Mouse (Mus musculus): ENCODE results near the gene Trip10.
"Not testable (repeated sequence)": the region's sequence is repeated elsewhere in the genome, so short reads cannot be mapped to it uniquely, and the experiment has no call there.

The Trip10 gene

DNA sequence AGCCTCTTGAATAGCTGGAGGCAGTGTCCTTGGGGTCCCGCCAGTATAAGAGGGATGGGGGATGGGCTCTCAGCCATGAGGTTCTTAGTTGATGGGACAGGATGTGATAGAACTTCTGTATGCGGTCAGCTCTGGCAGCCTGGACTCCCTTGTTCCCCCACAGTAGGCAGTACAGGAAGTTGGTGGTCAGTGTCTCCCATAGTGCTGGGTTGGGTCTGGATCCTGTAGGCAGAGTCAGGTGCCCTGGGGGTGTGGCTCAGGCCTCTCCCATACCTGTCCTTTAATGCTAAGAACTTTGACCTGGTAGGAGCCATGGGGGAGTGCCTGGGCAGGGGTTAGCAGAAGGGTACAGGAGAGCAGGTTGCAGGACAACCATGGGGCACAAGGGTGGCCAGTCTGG, 14.9 kb downstream of the Trip10 start:
- no peak for DNase-seq (ENCODE audit: low read depth)

DNA sequence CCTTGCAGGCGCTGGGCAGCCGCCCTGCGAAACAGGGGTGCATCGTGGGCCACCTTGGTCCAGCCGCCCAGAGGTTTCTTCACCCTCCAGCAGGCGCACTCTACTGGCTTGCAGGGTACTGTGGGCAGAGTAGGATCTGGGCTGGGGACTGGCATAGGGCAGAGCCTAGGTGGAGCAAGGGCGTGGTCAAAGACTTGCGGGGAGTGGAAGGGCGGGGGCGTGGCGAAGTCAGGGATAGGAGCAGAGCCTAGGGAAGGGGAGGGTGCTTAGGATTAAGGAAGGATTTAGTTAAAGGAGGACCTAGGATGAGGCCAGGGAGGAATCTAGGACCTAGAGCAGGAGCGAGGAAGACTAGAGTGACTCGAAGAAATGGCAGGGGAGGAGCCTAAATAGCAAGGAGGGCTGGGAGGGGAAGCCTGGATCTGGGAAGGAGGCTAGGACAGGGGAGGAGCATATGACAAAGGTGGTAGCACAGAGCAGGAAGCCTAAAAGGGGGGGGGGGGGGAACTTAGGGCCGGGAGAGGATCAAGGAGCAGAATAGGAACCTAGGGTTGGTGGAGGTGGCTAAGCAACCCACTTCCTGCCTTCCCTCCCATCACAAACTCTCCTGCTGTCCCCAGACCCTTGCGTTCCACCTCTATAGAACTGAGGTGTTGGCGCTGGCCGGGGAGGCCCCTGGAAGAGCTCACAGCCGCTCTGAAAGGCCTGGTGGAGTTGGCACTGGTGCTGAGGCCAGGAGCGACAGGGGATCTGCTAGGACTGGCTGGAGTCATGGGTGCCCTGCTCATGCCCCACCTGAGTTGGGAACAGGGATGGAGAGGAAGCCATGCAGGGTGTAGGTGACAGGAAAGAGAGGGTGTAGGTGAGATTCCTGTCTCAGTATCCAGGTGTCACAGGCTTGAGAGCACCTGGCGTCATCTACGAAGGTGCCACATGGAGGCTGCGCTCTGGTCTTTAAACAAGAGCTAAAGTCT, 16.0 kb downstream of the Trip10 start:
- no peak for DNase-seq (ENCODE audit: low read depth)

DNA sequence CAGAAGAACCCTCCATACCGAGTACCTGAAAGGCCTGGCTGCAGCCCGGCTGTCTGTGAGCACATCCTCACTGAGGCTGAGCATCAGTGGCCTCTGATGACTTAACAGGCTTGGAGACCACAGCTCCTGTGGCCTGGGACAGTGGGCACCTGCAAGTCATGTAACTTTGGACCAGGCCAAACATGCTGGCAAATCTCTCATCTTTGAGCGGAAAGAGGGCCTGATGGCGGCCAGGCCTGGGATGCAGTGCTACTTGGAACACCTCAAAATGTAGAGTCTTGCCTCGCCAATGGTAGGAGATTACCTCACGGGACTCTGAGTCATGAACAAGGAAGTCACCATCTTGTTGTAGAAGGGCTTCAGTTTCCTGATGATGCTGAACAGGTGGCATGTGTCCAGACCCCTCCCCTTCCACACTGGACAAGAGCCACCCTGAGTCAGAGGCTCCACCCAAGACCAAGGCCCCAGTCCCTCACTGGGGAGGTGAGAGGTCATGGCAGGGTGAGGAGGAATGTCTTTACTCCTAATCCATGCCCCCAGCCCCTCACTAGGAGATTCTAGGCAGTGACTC, 18.4 kb downstream of the Trip10 start:
- no peak for DNase-seq (ENCODE audit: low read depth)

DNA sequence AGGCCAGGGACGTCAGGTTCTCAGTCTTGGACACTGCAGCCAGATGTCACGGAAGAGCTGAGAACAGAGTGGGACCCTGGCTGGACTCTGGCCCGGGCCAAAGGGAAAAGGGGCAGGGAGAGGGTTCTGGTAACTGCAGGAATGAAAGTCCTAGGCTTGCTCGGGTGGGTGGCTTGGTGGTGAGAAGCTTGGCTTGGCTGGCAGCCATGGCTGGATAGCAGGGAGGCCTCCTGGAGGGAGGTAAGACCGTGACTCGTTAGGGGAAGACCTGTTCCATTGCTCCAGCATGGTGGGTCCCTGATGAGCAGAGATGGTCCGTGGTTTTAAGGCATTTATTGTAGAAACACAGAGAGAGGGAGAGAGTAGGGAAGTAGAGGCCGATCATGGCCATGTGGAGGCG, 22.0 kb downstream of the Trip10 start:
- no peak for DNase-seq (ENCODE audit: low read depth)

DNA sequence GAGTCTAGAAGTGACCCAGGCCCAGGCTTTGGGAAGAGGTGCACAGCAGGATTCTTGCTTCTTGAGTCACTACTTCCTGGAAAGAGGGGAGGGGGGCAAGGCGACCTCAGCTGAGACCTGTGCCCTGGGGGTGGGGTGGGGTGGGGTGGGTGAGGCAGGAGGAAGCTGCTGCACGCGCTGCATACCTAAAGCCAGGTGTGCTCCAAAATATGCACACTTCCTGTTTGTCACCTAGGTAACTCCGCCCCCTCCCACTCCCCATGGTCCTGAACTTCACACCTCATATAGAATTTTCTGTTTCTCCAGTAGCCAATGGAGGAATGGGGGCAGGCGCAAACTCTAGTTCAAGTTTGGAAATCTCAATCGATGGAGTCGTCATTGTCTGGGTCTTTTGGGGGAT, 24.6 kb downstream of the Trip10 start:
- DNase-seq (ENCODE audit: low read depth), result no peak

DNA sequence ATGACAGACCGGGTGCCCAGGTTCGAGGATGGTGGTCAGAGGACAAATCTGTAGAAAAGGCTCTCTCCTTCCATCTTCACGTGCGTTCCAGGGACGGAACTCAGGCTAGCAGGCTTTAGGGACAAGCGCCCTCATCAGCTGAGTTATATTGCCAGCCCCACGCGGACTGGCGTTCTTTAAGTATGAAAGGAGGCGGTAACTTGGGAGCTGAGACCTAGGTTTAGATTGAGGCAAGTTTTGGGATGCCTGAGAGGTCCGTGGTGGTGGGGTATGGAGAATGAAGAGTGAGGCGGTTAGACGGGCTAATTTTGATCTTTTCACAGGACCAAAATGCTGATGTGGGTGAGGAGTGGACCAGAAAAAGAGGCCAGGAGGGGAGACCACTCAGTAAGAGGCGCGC, 25.4 kb downstream of the Trip10 start:
- no peak for DNase-seq (ENCODE audit: low read depth)

DNA sequence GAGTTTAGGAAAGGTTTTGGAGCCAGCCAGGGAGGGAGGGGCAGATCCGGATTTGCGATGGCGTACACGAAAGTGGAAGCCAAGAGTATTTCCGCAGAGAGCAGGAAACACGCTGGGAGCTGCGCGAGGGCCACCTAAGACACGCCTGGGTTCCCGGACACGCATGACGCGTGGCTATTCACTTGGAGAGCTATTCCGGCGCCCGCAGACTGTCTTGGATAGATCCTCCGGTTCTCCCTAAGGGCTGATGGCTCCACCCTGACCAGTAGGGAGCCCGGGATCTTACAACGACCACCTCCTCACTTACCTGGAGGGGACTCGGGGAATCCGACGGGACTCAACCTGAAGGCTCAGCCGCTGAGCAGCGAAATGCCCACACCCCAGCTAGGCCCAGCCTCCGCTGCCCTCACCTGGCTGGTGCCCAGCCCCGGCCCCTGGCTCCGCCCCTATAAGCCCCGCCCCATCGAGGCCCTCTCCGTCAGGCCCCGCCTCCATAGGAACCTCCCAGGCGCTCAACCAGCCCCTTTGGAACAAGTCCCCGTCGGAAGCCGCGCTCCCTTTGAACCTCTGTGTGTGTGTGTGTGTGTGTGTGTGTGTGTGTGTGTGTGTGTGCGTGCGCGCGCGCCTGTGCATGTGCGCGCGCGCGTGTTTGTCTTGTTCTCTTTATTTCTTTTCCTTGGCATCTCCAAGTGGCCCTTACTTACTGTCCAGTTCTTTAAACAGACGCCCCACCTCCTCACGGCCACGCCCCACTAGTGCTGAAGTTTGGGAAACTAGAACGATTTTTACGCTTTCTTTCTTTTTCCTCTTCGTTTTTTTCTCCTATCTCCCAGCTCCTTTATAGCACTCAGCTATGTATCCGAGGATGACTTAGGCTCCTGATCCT, 26.1 kb downstream of the Trip10 start:
- DNase-seq (ENCODE audit: low read depth), result peak; percentile 94

DNA sequence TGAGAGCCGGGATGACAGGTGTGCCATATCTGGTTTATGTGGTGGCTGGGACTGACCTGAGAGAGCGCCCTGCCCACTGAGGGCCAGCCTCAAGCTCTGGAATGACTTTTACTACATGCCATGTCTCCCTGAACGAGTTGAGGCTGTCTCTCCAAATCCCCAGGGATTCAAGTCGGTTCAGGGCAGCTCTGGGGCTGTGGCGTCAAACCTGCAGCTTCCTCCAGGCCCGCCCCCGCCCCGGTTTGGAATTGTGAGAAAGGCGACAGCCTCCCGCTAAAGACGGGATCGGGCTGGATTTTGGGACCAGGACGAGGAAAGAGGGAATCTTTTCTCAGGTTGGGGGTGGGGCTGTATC, 26.7 kb downstream of the Trip10 start:
- DNase-seq (ENCODE audit: low read depth), result no peak

DNA sequence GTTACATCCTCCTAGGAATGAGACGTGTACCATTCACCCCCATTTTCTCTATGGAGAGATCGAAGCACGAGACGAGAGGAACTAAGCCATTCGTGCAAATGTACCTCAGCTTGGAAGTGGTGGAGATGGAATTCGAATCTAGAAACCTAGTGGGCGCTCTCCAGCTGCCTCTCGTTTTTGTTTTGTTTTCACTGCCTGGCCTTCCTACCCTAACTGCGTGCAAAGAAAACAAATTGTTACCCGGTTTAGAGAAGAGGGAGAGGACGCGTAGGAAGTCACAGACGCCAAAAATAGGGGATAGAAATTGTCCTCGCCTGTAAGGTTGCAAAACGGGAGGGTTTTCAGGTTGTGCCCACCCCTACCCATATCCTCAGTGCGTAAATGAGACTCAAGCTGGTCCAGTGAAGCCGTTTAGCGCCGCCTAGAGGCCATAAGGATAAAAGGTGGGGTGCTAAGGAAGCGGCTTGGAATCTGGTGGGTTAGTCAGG, 27.4 kb downstream of the Trip10 start:
- DNase-seq (ENCODE audit: low read depth), result peak; percentile 92

DNA sequence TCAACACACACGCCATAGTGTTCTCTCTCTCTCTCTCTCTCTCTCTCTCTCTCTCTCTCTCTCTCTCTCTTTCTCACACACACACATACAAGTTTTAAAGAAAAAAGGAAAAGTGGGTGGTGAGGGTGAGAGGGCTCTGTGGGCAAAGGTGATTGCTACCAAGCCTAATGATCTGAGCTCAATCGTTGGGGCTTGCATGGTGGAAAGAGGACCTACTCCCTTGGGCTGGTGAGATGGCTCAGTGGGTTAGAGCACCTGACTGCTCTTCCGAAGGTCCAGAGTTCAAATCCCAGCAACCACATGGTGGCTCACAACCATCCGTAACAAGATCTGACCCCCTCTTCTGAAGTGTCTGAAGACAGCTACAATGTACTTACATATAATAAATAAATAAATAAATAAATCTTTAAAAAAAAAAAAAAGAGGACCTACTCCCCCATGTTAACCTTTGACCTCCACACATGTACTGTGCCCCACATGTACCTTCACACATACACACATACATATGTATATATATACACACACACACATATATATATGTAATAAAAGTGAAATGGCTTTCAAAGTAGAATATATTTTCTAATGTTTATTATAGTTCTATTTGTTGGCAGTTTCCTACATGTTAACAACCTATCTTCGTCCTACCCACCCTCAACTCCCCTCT, 28.5 kb downstream of the Trip10 start:
- not testable (repeated sequence) for DNase-seq (ENCODE audit: low read depth)

DNA sequence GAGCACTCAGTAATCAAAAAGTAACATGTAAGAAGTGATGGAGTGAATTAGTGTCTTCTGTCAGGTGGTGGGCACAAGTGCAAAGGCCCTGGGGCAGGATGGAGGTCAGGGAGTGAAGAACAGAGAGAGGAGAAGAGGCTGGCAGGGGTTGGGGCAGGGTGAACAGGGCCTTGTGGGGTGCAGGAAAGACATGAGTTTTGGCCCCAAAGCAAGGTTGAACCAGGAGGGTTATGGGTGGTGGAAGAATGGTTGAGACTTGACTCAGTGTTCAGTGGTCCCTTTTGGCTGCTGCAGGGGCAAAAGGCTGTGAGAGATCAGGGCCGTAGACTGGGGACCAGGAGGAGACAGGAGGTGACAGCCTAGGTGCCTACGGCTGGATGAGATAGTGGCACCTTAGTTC, 29.3 kb downstream of the Trip10 start:
- DNase-seq (ENCODE audit: low read depth), result no peak

DNA sequence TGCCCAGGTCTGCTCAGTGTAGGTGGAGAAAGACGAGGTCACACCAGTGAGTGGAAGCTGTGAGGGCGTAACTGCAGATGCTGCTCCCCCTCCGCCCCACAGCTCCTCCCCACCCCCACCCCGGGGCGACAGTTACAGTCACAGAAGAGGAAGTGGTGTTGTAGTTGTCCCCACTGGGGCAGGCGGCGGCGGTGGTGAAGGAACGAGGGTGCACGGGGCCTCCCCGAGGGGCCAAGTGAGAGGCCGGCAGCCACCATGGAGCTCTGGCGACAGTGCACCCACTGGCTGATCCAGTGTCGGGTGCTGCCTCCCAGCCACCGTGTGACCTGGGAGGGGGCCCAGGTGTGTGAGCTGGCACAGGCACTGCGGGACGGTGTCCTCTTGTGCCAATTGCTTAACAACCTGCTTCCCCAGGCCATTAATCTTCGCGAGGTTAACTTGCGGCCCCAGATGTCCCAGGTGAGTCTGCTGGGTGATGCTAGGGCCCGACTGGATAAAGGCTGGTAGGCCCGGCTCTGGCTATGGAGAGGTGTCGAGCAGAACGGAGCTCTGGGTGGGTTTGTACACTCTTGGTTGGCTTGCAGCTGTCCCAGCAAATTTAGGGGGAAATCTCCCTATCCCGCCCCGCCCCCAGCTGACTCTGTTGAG, 29.8 kb downstream of the Trip10 start, which contains the start of gene Vav1:
Gene Vav1 (plus strand): TSS at position 158 of the 648 bp plus-strand sequence.
- DNase-seq (ENCODE audit: low read depth), result peak; percentile 83

DNA sequence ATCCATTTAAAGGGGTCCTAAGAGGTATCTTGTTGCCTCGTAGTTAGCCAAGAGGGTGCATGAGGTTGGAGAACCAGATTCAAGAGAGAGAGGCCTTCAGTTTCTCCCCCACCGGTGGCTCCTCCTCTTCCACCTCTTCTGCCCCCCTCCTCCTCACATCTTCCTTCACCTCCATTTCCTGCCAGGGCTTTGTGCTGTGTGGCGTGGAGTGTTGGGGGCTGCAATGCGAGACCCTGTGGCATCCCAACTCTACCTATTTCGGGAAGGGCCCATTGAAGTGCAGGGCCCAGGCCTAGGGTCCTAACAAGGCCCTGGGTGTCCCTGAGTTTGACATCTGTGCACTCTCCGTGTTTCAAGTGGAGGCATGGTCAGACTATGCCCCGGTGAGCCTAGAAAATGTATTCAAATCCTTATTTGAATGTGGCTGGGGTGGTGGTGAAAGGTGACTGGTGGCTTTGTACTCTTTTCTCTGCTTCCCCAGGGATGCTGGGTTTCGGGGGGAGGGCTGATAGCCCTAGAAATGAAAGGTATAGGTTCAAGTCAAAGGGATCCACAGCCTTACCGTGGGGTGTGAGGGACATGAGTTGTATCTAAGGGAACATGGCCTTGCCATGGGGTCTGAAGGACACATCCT, 30.5 kb downstream of the Trip10 start:
- peak; percentile 67 for DNase-seq (ENCODE audit: low read depth)

DNA sequence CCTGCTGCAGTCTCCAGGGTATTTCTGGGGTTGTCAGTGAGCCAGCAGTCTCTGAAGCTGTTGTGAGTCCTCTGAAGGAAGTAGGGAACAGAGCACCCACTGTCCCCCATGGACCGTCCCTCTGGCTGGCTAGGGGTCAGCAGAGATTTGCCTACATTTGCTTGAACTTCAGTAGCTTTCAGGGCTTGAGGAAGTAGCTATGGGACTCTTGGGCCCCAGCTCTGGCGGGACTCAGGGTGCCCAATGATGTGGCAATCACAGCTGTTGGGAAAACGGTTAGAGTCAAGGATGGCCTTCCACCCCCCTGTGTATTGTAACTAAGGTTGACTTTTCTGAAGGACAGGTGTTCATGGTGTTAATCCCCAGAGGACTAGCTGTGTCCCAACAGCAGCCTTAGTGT, 31.2 kb downstream of the Trip10 start:
- DNase-seq (ENCODE audit: low read depth), result no peak

DNA sequence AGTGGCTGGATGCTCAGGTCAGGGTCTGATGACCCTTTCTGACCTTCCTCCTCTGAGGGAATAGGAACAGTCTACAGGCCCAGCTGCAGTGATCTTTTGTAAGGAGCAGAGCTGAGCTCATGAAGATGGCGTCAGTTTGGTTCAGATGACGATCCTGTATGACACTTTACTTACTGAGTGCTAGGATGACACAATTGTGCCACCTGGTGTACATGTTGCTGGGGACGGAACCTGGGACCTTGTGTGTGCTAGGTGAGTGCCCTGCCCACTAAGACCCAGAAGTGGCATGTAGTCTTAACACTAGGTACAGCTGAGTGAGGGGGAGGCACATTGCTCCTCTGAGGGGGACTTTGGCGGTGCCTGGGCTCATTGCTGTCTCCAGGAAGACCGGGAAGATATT, 34.7 kb downstream of the Trip10 start:
- peak; percentile 44 for DNase-seq (ENCODE audit: low read depth)

DNA sequence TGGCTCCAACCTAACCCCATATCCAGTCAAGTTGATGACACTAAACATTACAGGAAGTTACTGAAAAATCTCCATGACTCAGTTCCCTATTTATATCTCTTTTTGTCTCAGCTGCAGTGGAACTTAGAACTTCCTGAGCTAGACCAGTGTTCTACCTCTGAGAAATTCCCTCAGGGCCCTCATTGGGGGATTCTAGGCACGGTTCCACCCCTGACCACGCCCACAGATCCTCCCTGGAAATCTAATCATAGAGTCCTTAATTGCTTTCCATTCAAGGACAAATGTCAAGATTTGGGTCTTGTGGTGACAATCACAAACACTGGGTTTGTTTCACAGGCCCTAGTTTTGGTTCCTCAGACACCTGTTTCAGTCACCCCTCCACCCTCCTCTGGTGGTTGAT, 35.8 kb downstream of the Trip10 start:
- no peak for DNase-seq (ENCODE audit: low read depth)

DNA sequence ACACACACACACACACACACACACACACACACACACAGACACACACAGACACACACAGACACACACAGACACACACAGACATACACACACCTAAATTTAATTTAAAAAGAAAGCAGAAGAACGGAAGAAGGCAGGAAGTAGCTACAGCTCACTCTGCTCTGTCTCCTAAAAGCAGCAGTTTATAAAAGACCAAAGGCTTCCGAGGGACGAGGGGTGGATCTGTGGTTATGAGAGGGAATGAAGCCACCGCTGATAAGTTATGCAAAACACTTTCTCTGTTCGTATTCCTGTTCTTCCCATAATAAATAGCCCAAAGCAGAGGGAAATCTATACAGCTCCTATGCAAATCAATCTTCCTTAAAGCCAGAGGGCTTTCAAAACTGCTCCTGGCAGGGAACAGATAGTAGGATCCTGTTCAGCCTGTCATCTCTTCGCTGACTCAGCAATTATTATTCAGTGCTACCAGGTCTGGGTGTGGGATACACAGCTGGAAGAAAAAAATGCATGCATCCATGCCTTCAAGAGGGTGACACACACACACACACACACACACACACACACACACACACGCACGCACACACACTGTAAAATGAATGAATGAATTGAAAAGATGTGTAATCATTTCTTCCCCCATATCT, 37.6 kb downstream of the Trip10 start:
- peak; percentile 68 for DNase-seq (ENCODE audit: low read depth)

DNA sequence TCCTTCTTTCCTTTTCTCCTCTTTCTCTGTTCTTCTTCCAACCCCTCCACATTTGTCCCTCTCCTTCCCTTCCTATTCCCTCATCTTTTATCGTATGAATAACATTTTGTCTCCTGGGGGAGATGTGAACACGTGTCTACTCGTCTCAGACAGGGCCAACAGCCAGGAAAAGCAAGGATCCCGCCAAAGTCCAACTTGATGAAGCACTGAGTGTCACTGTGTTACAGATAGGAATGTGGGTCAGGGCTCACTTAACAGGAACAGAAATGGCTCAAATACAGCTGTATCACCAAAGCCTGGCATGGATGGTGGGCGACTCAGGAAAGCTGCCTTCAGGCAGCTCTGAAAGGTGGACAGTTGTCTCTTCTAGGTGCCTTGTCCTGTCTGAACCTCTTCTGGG, 40.0 kb downstream of the Trip10 start:
- no peak for DNase-seq (ENCODE audit: low read depth)

DNA sequence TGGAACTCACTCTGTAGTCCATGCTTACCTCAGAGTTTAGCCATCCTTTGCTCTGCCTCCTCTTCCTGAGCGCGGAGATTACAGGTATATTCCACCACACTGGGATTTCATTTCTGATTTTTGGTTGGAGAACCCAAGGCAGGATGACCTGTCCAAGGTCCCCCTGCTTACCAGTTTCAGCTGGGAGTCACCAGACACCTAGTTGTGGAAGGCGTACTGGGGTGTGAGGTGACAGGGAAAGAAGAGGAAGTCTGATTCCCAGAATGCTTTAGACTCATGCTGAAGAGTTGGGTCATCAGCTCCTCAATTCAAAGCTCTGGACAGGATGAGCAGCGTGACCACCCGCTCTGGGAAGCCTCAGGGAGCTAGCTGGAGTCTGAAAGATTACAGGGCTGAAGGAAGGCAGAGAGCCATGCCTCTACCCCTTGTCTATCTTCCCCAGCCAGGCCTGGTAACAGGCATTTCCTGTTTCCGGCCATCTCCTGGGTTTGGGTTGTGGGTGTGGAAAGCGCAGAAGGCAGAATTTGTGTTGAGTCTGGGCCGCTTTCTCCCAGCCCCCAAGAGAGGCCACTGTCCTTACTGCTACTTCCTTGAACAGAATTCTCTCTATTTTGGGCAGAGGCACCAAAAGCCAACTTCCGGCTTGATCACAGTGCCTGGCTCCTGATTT, 40.9 kb downstream of the Trip10 start:
- DNase-seq (ENCODE audit: low read depth), result peak; percentile 62

DNA sequence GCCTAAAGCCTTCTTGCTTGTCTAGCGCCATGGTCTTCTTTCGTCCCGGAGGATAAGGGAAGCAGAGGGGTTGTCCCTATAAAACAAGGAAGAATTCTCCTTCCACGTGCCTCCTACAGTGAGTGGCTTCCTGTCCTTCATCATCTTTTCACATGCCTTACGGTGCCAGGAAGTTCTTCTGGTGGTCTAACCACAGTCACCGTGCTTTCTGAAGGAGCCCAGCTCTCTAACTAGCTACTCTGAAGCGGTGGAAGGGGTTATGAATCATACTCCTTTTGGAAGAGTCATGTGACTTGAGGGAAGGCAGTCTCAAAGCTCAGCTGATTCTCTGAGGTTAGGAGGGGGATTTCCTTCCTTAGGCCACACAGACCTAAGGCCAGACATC, 41.4 kb downstream of the Trip10 start:
- DNase-seq (ENCODE audit: low read depth), result peak; percentile 65
